ENCODE assay signal across 8 mouse cellular contexts in genomic region chr6:90450179-90450578, GRCm38 (mm10). TPM values are rescaled to one million over a fixed set of nuclear protein-coding genes. Genes with fewer than 3 reads are reported as not detected.
A peak's percentile ranks its signal among the peaks of the same experiment; 100 is the strongest.
DNase-seq lines count a peak whose midpoint lies in the region; ATAC-seq and TF ChIP-seq lines count a peak whose summit lies in the region.

No protein-coding gene starts in this region.

- H3K36me3 ChIP-seq in liver, embryonic 11.5 days (ENCODE audit: control insufficient read depth, insufficient read depth, low read length), result no peaks in the 10 kb centered on the region
- H3K36me3 ChIP-seq in hindbrain, postnatal 0 days (ENCODE audit: insufficient read depth, low read length), result no peaks in the 10 kb centered on the region

- intact Hi-C loops in left cerebral cortex, postnatal 36 days (cut with DNase I), result loop anchor here (1.0 kb wide), 1 partner anchor 65 kb away; no protein-coding TSS in a partner anchor

- H3K27ac ChIP-seq in liver, embryonic 11.5 days (ENCODE audit: low read depth, low read length), result no peak overlapping the region
- H3K27ac ChIP-seq in bone marrow macrophage, adult 2 months (ENCODE audit: insufficient read depth, low read depth, low read length), result no peak overlapping the region
- H3K27ac ChIP-seq in hindbrain, postnatal 0 days, result peak overlapping the region; percentile 54; the same call in 1 of the 2 replicates

- no peaks in the 10 kb centered on the region for H3K9me3 ChIP-seq in liver, embryonic 11.5 days (ENCODE audit: control insufficient read depth, low read length)
- no peaks in the 10 kb centered on the region for H3K9me3 ChIP-seq in hindbrain, postnatal 0 days (ENCODE audit: low read length)

- 24% methylated on average over 7 of the region's 7 CpGs for WGBS in liver, embryonic 11.5 days
- 27% methylated on average over 7 of the region's 7 CpGs for WGBS in hindbrain, postnatal 0 days

- H3K27me3 ChIP-seq in liver, embryonic 11.5 days (replicated peaks; ENCODE audit: control insufficient read depth, insufficient read depth, low read length), result no peaks in the 10 kb centered on the region
- no peaks in the 10 kb centered on the region for H3K27me3 ChIP-seq in hindbrain, postnatal 0 days (ENCODE audit: insufficient read depth, low read length)

- no peak overlapping the region for H3K4me3 ChIP-seq in liver, embryonic 11.5 days (ENCODE audit: low read depth, low read length)
- no peak overlapping the region for H3K4me3 ChIP-seq in bone marrow macrophage, adult 2 months (ENCODE audit: insufficient read depth, low read length)
- no peak overlapping the region for H3K4me3 ChIP-seq in hindbrain, postnatal 0 days (ENCODE audit: low read length)

- no peak for TF ChIP-seq POLR2A in bone marrow macrophage, adult 2 months (IDR thresholded peaks at IDR 0.05; ENCODE audit: borderline replicate concordance, low read depth, low read length)

- DNase-seq in liver, result peak; percentile 70
- DNase-seq in liver, embryonic 11.5 days (ENCODE audit: low spot score), result no peak
- peak; percentile 73 for DNase-seq in forelimb bud, embryonic 11.5 days (ENCODE audit: low read depth, low spot score)
- DNase-seq in hindbrain, postnatal 0 days (ENCODE audit: low spot score), result peak; percentile 82
- DNase-seq in left cerebral cortex, postnatal 36 days (ENCODE audit: low spot score in 2 of 2), result peak; percentile 56 to 77
- peak; percentile 80 for DNase-seq in retina, postnatal 1 day
- peak; percentile 62 for DNase-seq in yolk sac, embryonic 10.5 days (ENCODE audit: low spot score)

- no peaks in the 10 kb centered on the region for H3K4me1 ChIP-seq in liver, embryonic 11.5 days (replicated peaks; ENCODE audit: control insufficient read depth, insufficient read depth, low read length)
- H3K4me1 ChIP-seq in bone marrow macrophage, adult 2 months (ENCODE audit: control insufficient read depth, insufficient read depth, low read length), result no peaks in the 10 kb centered on the region
- 0 out of 2 replicates have a peak, but pooled peaks cover 4% of the 10 kb centered on the region for H3K4me1 ChIP-seq in hindbrain, postnatal 0 days (ENCODE audit: insufficient read depth, low read length)

- H3K4me2 ChIP-seq in liver, embryonic 11.5 days, result no peak overlapping the region
- H3K4me2 ChIP-seq in hindbrain, postnatal 0 days (ENCODE audit: low read depth, low read length), result no peak overlapping the region

- TF ChIP-seq CTCF in bone marrow macrophage, adult 2 months (IDR thresholded peaks at IDR 0.05; ENCODE audit: low read depth, low read length), result peak; percentile 61
- TF ChIP-seq CTCF in hindbrain, postnatal 0 days (IDR thresholded peaks at IDR 0.05; ENCODE audit: low read depth), result peak; percentile 78

- ATAC-seq in liver, embryonic 11.5 days (replicated peaks; ENCODE audit: low FRiP score), result no peak
- ATAC-seq in hindbrain, postnatal 0 days, result 0 out of 2 replicates have a peak, but pooled peaks have one; percentile 39

- H3K9ac ChIP-seq in liver, embryonic 11.5 days (ENCODE audit: low read depth, low read length), result no peak overlapping the region
- H3K9ac ChIP-seq in hindbrain, postnatal 0 days (replicated peaks; ENCODE audit: low read length), result no peak overlapping the region

RNA-seq across cellular contexts. Expression of gene Klf15, which starts 12.2 kb away (rescaled TPM):
- polyA plus RNA-seq in liver, embryonic 11.5 days (2014; fragmentation: Nextera tagmentation; extraction: Ambion mirVana), result 10.6 and 12.3 TPM in 2 replicates
- not detected in 2 replicates for polyA plus RNA-seq in bone marrow macrophage, adult 2 months (2012; ENCODE audit: insufficient read depth, insufficient read length, missing spikeins)
- total RNA-seq in hindbrain, postnatal 0 days (2014; rRNA removed), result 43.2 and 56.4 TPM in 2 replicates
- polyA plus RNA-seq in hindbrain, postnatal 0 days (2015; fragmentation: Nextera tagmentation; extraction: Ambion mirVana), result 26.6 and 29.6 TPM in 2 replicates
- total RNA-seq in left cerebral cortex, postnatal 36 days (2021), result 10 to 100 TPM; 26.4 to 27.2 TPM

RNA-seq across cellular contexts. Expression of gene Cfap100, which starts 21.6 kb away (rescaled TPM):
- polyA plus RNA-seq in liver, embryonic 11.5 days (2014; fragmentation: Nextera tagmentation; extraction: Ambion mirVana), result 0.18 TPM in 2 replicates
- polyA plus RNA-seq in bone marrow macrophage, adult 2 months (2012; ENCODE audit: insufficient read depth, insufficient read length, missing spikeins), result not detected in 2 replicates
- 4.2 and 29.4 TPM in 2 replicates for total RNA-seq in hindbrain, postnatal 0 days (2014; rRNA removed)
- polyA plus RNA-seq in hindbrain, postnatal 0 days (2015; fragmentation: Nextera tagmentation; extraction: Ambion mirVana), result 8.2 and 9.9 TPM in 2 replicates
- 1 to 10 TPM; 5.3 to 7.4 TPM for total RNA-seq in left cerebral cortex, postnatal 36 days (2021)

RNA-seq across cellular contexts. Expression of gene Aldh1l1, which starts 36.0 kb away (rescaled TPM):
- polyA plus RNA-seq in liver, embryonic 11.5 days (2014; fragmentation: Nextera tagmentation; extraction: Ambion mirVana), result 6.5 and 6.6 TPM in 2 replicates
- 7.8 and 10.5 TPM in 2 replicates for polyA plus RNA-seq in bone marrow macrophage, adult 2 months (2012; ENCODE audit: insufficient read depth, insufficient read length, missing spikeins)
- total RNA-seq in hindbrain, postnatal 0 days (2014; rRNA removed), result 168 and 214 TPM in 2 replicates
- polyA plus RNA-seq in hindbrain, postnatal 0 days (2015; fragmentation: Nextera tagmentation; extraction: Ambion mirVana), result 131 and 145 TPM in 2 replicates
- total RNA-seq in left cerebral cortex, postnatal 36 days (2021), result 10 to 100 TPM; 56.0 to 67.0 TPM

Comparison
In these comparisons a context has a peak if more than half of its experiments do, and no peak if none do; other contexts are left out.
1. RNA of gene Klf15, which starts 12.2 kb away (polyA plus RNA-seq): 26.6 to 29.6 TPM in hindbrain, postnatal 0 days and 10.6 to 12.3 TPM in liver, embryonic 11.5 days; not detected in bone marrow macrophage, adult 2 months; every median in the first group is over 10 times any median in the second.
2. RNA of gene Aldh1l1, which starts 36.0 kb away (polyA plus RNA-seq): 131 to 145 TPM in hindbrain, postnatal 0 days; 7.8 to 10.5 TPM in bone marrow macrophage, adult 2 months and 6.5 to 6.6 TPM in liver, embryonic 11.5 days; every median in the first group is over 10 times any median in the second.